Comparison of ENCODE assay signal across 16 mouse cellular contexts in the genomic region with DNA sequence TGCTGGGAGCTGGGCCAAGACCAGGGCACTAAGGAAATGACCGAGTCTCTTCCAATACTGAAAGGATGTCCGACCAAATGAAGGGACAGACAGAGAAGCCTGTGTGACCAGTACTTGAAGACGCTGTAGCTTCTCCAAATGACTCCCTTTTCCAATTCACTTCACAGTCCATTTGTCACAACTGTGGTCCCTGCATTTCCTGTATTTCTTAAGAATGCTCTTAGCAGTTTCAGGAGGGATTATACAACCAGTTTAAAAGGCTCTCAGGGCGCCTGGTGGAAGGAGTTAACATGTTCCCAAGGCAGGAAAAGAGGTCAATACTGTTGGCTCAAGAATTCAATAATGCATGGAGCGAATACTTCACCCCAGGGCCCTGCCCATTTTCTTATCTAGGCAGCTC. TPM values are rescaled to one million over a fixed set of nuclear protein-coding genes. Genes with fewer than 3 reads are reported as not detected.
DNase-seq lines count a peak whose midpoint lies in the region; ATAC-seq and TF ChIP-seq lines count a peak whose summit lies in the region.
"Had no signal": no experiment of that assay in that cellular context is flagged by ENCODE, and none has a peak within 500 bp of the region (broad histone marks: within the 10 kb centered on the region; RNA-seq: fewer than 3 reads in every experiment).

No protein-coding gene starts in this region.

- no peak overlapping the region for H3K9ac ChIP-seq in kidney, embryonic 14.5 days (ENCODE audit: low read depth, low read length)
- H3K9ac ChIP-seq in liver, embryonic 15.5 days = peak overlapping the region; percentile 53
- no peak overlapping the region for H3K9ac ChIP-seq in stomach, postnatal 0 days (ENCODE audit: low read length)
- H3K9ac ChIP-seq: forebrain, postnatal 0 days; hindbrain, embryonic 15.5 days; limb, embryonic 12.5 days; neural tube, embryonic 15.5 days had no signal

- DNase-seq in kidney, adult 11 months = no peak
- no peak for DNase-seq in spleen, adult 2 months (ENCODE audit: low read depth in 1 of 2, low spot score in 2 of 2)
- no peak for DNase-seq in spleen, postnatal 10 days (ENCODE audit: low spot score in 2 of 2)
- DNase-seq in stomach, postnatal 0 days (ENCODE audit: low spot score) = no peak
- no peak for DNase-seq in frontal cortex, adult 2 months (ENCODE audit: extremely low spot score in 1 of 2, low spot score in 1 of 2)
- DNase-seq: cerebellum, adult 11-12 months; forebrain, postnatal 0 days; gastrocnemius, postnatal 25 days; right cerebral cortex, adult 18-20 months; thymus, postnatal 36 days had no signal

- ATAC-seq in kidney, embryonic 14.5 days (ENCODE audit: low FRiP score, low TSS enrichment) = 0 out of 2 replicates have a peak, but pooled peaks have one; percentile 13
- ATAC-seq in liver, embryonic 15.5 days (ENCODE audit: insufficient read depth) = no peak
- no peak; the same call in 1 of the 2 replicates for ATAC-seq in stomach, postnatal 0 days (ENCODE audit: low FRiP score, low TSS enrichment)

- H3K4me1 ChIP-seq in kidney, embryonic 14.5 days (ENCODE audit: control insufficient read depth, insufficient read depth, low read length) = peaks cover 7% of the 10 kb centered on the region
- H3K4me1 ChIP-seq in spleen, adult 2 months (ENCODE audit: control insufficient read depth, insufficient read depth, insufficient read length) = no peaks in the 10 kb centered on the region
- peaks cover 94% of the 10 kb centered on the region for H3K4me1 ChIP-seq in liver, embryonic 15.5 days (replicated peaks)
- peaks cover 8% of the 10 kb centered on the region for H3K4me1 ChIP-seq in stomach, postnatal 0 days (replicated peaks; ENCODE audit: control insufficient read depth, insufficient read depth)

- H3K27me3 ChIP-seq in kidney, embryonic 14.5 days (ENCODE audit: control insufficient read depth, insufficient read depth, low read length) = no peaks in the 10 kb centered on the region; the same call in 1 of the 2 replicates
- no peaks in the 10 kb centered on the region for H3K27me3 ChIP-seq in spleen, adult 2 months (ENCODE audit: control insufficient read depth, insufficient read depth, low read length)
- peaks cover 24% of the 10 kb centered on the region for H3K27me3 ChIP-seq in liver, embryonic 15.5 days
- H3K27me3 ChIP-seq in stomach, postnatal 0 days (ENCODE audit: control insufficient read depth, insufficient read depth, low read length) = no peaks in the 10 kb centered on the region
- H3K27me3 ChIP-seq: CH12.LX had no signal

- H3K4me2 ChIP-seq in kidney, embryonic 14.5 days (replicated peaks; ENCODE audit: low read depth, low read length) = no peak overlapping the region
- H3K4me2 ChIP-seq in liver, embryonic 15.5 days = peak overlapping the region; percentile 94
- peak overlapping the region; percentile 31 for H3K4me2 ChIP-seq in stomach, postnatal 0 days (replicated peaks; ENCODE audit: low read depth)
- H3K4me2 ChIP-seq: hindbrain, embryonic 15.5 days; limb, embryonic 12.5 days; neural tube, embryonic 15.5 days had no signal

- no peak overlapping the region for H3K4me3 ChIP-seq in kidney, embryonic 14.5 days (ENCODE audit: low read length)
- H3K4me3 ChIP-seq in spleen, adult 2 months (ENCODE audit: extremely low read depth, insufficient read depth, insufficient read length) = no peak overlapping the region
- peak overlapping the region; percentile 82 for H3K4me3 ChIP-seq in liver, embryonic 15.5 days (replicated peaks)
- H3K4me3 ChIP-seq in stomach, postnatal 0 days (ENCODE audit: low read depth, low read length) = 0 out of 2 replicates have a peak overlapping the region, but pooled peaks have one; percentile 5
- H3K4me3 ChIP-seq: hindbrain, embryonic 15.5 days; limb, embryonic 12.5 days; neural tube, embryonic 15.5 days had no signal

- no peak for TF ChIP-seq EP300 in stomach, postnatal 0 days (optimal IDR thresholded peaks at IDR 0.05)

- no peaks in the 10 kb centered on the region for H3K36me3 ChIP-seq in kidney, embryonic 14.5 days (ENCODE audit: control insufficient read depth, insufficient read depth, low read length)
- no peaks in the 10 kb centered on the region for H3K36me3 ChIP-seq in spleen, adult 2 months (ENCODE audit: control insufficient read depth, insufficient read depth, low read length)
- H3K36me3 ChIP-seq in liver, embryonic 15.5 days (replicated peaks) = peaks cover 79% of the 10 kb centered on the region
- H3K36me3 ChIP-seq in stomach, postnatal 0 days (ENCODE audit: control insufficient read depth, insufficient read depth, low read length) = no peaks in the 10 kb centered on the region
- H3K36me3 ChIP-seq: hindbrain, embryonic 15.5 days; limb, embryonic 12.5 days; neural tube, embryonic 15.5 days had no signal

- TF ChIP-seq POLR2A in spleen, adult 2 months (IDR thresholded peaks at IDR 0.05; ENCODE audit: low read depth, low read length) = no peak

- no peak overlapping the region for H3K27ac ChIP-seq in kidney, embryonic 14.5 days (ENCODE audit: low read depth, low read length)
- peak overlapping the region; percentile 13; the same call in 1 of the 2 replicates for H3K27ac ChIP-seq in spleen, adult 2 months (ENCODE audit: insufficient read depth, low read length)
- H3K27ac ChIP-seq in liver, embryonic 15.5 days (replicated peaks) = peak overlapping the region; percentile 92
- H3K27ac ChIP-seq in stomach, postnatal 0 days (replicated peaks) = peak overlapping the region; percentile 41
- H3K27ac ChIP-seq: hindbrain, embryonic 15.5 days; limb, embryonic 12.5 days; neural tube, embryonic 15.5 days had no signal

- no peaks in the 10 kb centered on the region for H3K9me3 ChIP-seq in kidney, embryonic 14.5 days (ENCODE audit: control insufficient read depth, low read length)
- H3K9me3 ChIP-seq in liver, embryonic 15.5 days (replicated peaks) = no peaks in the 10 kb centered on the region
- no peaks in the 10 kb centered on the region for H3K9me3 ChIP-seq in stomach, postnatal 0 days (ENCODE audit: control insufficient read depth, low read length)
- H3K9me3 ChIP-seq: hindbrain, embryonic 15.5 days; limb, embryonic 12.5 days; neural tube, embryonic 15.5 days had no signal

- 45% methylated on average over 5 of the region's 5 CpGs for WGBS in kidney, embryonic 14.5 days
- 75% methylated on average over 5 of the region's 5 CpGs for WGBS in spleen, adult 2 months
- 53% methylated on average over 5 of the region's 5 CpGs for WGBS in liver, embryonic 15.5 days (ENCODE audit: insufficient replicate concordance)
- 33% methylated on average over 5 of the region's 5 CpGs for WGBS in stomach, postnatal 0 days

- no peak for TF ChIP-seq CTCF in spleen, adult 2 months (IDR thresholded peaks at IDR 0.05; ENCODE audit: extremely low read depth, insufficient read depth, insufficient read length, insufficient replicate concordance)
- TF ChIP-seq CTCF in stomach, postnatal 0 days (IDR thresholded peaks at IDR 0.05; ENCODE audit: low read depth) = no peak

RNA-seq across cellular contexts. Expression of a gene that starts 7.3 kb away (rescaled TPM):
- 0.87 and 4.4 TPM in 2 replicates for polyA plus RNA-seq in kidney, embryonic 14.5 days (2014; fragmentation: Nextera tagmentation; extraction: Ambion mirVana)
- 5.2 and 8.3 TPM in 2 replicates for polyA plus RNA-seq in spleen, adult 2 months (2012; rRNA removed)
- 41.8 and 42.3 TPM in 2 replicates for polyA plus RNA-seq in liver, embryonic 15.5 days (2015; fragmentation: Nextera tagmentation; extraction: Ambion mirVana)
- polyA plus RNA-seq in stomach, postnatal 0 days (2015; fragmentation: Nextera tagmentation; extraction: Ambion mirVana) = 17.8 and 19.5 TPM in 2 replicates
- polyA plus RNA-seq in frontal cortex, adult 2 months (2012; rRNA removed) = 4.7 and 5.2 TPM in 2 replicates

Comparison
In these comparisons a context has a peak if more than half of its experiments do, and no peak if none do; other contexts are left out.
1. H3K4me3 ChIP-seq: peak in liver, embryonic 15.5 days (single experiment) and stomach, postnatal 0 days (single experiment); none in kidney, embryonic 14.5 days (single experiment) and spleen, adult 2 months (single experiment).